Mouse (Mus musculus): Measurements from ENCODE around the gene Tbc1d10c.

DNA sequence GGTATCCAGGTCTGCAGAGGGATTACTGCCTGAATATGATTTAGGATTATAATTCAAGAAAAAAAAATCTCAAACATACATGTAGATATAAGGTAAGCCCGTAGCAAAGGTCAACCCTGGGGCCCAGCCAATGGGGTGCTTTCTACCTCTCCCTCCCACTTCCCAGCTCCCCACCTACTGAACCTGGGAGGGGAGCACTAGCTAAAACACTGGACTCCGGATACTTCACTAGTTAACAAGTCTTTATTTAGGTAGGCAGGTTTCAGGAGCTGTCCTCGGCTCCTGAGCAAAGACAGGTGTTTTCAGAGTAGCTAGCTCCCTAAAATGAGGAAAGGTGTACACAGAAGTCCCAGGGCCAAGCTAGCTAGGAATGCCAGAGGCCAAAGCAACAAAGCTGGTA is 27.0 kb downstream of the Tbc1d10c start:
- TF ChIP-seq CTCF (conservative IDR thresholded peaks at IDR 0.05; ENCODE audit: insufficient read depth, insufficient read length, low read depth, low read length) (no peak), POLR2A (IDR thresholded peaks at IDR 0.05; ENCODE audit: low read depth, low read length) (no peak)

Measured in kidney, adult 2 months (tissue).